Mouse (Mus musculus): ENCODE data around the gene Igsf3.

DNA sequence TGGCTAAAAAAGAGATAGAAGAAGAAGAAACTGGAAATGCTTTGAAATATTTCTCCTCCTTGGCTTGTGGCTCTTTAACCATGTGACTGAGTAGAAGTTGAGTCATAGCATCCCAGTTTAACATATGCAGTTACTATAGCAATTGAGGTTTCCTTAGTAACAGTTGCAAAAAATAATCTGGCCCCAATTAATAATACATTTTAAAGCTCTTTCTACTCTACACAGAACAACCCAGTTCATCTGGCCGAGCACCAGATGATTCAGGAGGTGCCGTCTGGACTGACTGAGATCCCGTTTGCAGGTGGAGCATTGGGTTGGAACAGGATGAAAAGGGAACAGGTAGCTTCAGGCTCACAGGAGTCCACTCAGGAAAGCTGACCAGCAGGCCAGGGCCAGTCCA is 71.9 kb downstream of the Igsf3 start:
- TF ChIP-seq POLR2A (IDR thresholded peaks at IDR 0.05; ENCODE audit: low read depth, low read length) (no peak), CTCF (conservative IDR thresholded peaks at IDR 0.05 in 1 of 2, IDR thresholded peaks at IDR 0.05 in 1 of 2; ENCODE audit: low read depth in 2 of 2, low read length in 2 of 2) (no peak), ZC3H11A (IDR thresholded peaks at IDR 0.05; ENCODE audit: low read depth, low read length) (no peak), KAT2A (IDR thresholded peaks at IDR 0.05; ENCODE audit: insufficient replicate concordance, low read length) (no peak)
